Mouse (Mus musculus) right cerebral cortex, postnatal 14 days (tissue): ENCODE data around the gene Cdh23.
"Not testable (repeated sequence)": the region's sequence is repeated elsewhere in the genome, so short reads cannot be mapped to it uniquely, and the experiment has no call there.

ENCODE experiments used
- DNase-seq: peaks from one replicate; pipeline ENCODE4 v3.0.0; 2022

The Cdh23 gene

DNA sequence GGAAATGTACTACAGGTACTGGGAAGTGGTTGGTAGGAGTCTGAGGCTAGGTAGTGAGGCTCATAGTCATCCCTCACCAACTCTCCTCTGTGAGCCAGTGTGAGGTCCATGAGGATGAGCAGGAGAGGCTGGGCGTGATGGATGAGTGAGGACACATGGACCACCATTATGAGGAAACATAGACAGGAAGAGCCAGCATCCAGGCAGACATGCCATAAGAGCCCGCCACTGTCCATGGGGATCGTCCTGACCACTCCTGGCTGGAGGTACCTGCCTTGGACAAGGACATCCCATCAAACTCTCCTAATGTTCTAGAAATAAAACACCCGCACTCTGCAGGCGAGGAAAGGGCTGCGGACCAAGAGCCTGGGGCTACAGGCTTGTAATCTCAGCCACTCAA lies at the start of gene Cdh23:
Gene Cdh23 (minus strand): TSS at position 101 of the 400 bp plus-strand sequence.
- no peak for DNase-seq

DNA sequence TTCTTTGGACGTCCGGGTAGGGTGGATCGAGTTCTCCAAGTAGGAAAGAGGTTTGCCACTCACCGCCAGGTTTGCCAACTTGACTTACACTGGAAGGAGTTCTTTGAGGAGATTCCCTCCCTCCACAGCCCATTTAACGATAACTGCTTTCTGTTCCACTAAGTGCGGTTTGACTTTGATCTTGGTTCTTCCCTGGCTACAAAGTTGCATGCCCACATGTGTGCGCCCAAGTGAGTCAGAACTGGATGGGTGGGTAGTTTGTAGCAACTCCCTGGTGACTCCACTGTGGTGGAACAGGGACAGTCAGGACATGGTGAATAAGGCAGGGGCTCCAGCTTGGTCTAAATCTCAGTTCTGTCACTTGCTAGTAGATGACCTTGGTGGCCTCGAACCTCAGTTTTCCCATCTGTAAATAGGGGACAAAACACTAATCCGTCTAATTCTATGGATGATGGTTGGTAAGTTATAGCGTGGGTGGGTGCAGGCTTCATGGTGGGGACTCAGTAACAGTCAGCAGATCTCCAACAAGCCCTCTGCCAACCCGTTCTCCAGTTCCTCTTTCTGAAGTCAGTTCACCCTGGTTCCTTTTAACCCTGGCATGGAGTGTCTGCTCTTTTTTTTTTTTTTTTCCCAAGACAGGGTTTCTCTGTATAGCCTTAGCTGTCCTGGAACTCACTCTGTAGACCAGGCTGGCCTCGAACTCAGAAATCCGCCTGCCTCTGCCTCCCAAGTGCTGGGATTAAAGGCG lies 48.4 kb upstream of the Cdh23 start:
- DNase-seq = no peak

GRCm38 (mm10) chr10:60743681-60744080 lies 47.4 kb upstream of the Cdh23 start:
- DNase-seq = no peak

GRCm38 (mm10) chr10:60742942-60743341 lies 46.7 kb upstream of the Cdh23 start:
- DNase-seq = no peak

- not testable (repeated sequence) for DNase-seq
Measured at GRCm38 (mm10) chr10:60742296-60742695, 46.0 kb upstream of the Cdh23 start.

DNA sequence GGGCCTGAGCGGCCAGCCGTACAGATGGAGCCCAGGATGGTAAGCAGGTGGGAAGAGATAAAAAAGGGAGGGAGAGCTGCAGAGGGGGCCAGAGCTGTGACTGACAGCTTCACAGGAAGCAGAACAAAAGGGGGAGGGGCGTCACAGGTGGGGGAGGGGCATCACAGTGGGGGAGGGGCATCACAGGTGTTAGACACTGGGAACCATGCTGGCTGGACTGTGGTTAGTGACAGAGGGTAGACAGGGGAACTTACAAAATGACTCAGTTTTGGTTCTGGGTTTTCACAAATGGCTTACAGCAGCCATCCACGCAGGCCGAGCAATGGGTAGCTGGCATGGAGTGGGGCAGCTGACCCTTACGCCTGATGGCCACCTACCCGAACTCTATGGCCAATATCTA lies 45.1 kb upstream of the Cdh23 start:
- no peak for DNase-seq

GRCm38 (mm10) chr10:60739619-60740363 lies 43.5 kb upstream of the Cdh23 start:
- DNase-seq = no peak

GRCm38 (mm10) chr10:60737886-60738640 lies 41.8 kb upstream of the Cdh23 start:
- DNase-seq = no peak

GRCm38 (mm10) chr10:60737169-60737728 lies 41.0 kb upstream of the Cdh23 start:
- DNase-seq = no peak

DNA sequence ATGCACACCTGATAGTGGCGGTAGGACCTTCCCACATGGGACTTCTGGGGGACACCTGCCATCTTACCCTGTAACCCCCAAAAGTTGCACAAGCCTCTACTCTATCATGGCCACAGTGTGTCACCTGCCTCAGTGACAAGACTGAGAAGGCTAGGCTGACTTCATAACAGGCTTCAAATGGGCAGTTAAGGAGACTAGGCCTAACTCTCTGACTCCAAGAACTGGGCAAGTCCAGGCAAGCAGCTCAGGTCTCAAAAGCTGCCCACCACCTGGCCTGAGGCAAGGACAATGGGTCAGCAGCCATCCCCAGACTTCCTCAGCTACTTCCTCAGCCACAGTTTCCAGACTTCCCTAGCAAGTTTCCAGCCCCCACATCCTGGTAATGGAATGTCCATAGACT lies 39.4 kb upstream of the Cdh23 start:
- DNase-seq = no peak

DNA sequence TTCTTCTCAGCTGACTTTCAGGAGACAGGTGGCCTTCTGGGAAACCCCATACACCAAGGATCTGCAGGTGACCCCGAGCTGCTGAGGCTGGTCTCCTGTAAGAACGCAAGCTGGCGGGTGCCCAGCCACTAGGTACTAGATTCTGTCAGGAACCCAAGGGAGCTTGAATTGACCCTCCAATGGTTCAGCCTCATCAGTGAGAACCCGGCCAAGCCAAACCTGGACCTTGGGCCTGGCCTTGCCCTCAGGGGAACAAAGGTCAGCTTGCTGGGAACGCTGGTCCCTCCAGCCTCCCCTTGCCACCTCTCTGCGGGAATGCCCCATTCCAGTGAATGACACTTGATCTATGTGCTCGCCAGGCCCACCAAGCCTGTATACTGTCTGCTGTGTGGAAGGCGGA lies 37.2 kb upstream of the Cdh23 start:
- no peak for DNase-seq

GRCm38 (mm10) chr10:60732397-60732861 lies 36.1 kb upstream of the Cdh23 start:
- DNase-seq = no peak

GRCm38 (mm10) chr10:60731742-60732141 lies 35.5 kb upstream of the Cdh23 start:
- DNase-seq = no peak

- DNase-seq = no peak
Measured at GRCm38 (mm10) chr10:60727301-60727700, 31.0 kb upstream of the Cdh23 start.

GRCm38 (mm10) chr10:60726896-60727295 lies 30.6 kb upstream of the Cdh23 start:
- DNase-seq = no peak

DNA sequence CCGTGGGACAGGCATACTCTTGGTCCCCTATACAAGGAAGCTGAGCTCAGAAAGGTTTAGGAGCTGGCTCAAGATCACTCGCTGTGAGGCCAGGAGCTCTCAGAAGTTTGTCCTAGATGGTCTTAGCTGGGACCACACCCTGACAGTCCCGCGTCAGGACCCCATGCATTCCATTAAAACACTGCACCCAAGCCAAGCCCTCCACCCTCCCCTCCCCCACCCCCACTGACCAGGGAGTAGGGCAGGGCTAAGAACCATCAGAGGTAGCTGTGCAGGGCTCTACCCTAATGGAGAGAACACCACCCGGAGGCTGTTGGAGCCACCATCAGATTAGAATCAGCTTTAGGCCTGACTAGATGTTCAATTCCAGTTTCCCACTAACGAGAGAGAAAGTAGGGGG lies 28.2 kb upstream of the Cdh23 start:
- no peak for DNase-seq

DNA sequence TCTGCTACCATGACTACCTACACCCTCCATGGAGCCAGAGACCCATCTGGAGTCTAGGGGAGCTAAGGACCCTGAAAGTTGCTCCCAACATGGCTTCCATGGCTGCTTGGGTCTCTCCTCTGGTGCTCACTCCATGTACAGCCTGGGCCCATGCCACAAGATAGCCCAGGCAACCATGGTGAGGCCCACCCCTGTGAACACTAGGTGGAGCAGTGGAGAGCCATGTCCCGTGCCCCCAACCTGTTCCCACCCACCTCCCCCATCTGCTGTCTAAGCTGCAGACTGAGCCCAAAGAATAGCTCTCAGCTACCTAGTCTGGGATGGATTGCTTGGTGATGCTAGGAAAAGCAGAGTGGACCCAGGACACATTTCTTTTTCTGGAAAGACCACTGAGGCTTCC lies 27.1 kb upstream of the Cdh23 start:
- DNase-seq = no peak

GRCm38 (mm10) chr10:60721640-60722039 lies 25.4 kb upstream of the Cdh23 start:
- no peak for DNase-seq

- DNase-seq = no peak
Measured at GRCm38 (mm10) chr10:60720461-60720860, 24.2 kb upstream of the Cdh23 start.

GRCm38 (mm10) chr10:60718491-60718890 lies 22.2 kb upstream of the Cdh23 start:
- DNase-seq = no peak

DNA sequence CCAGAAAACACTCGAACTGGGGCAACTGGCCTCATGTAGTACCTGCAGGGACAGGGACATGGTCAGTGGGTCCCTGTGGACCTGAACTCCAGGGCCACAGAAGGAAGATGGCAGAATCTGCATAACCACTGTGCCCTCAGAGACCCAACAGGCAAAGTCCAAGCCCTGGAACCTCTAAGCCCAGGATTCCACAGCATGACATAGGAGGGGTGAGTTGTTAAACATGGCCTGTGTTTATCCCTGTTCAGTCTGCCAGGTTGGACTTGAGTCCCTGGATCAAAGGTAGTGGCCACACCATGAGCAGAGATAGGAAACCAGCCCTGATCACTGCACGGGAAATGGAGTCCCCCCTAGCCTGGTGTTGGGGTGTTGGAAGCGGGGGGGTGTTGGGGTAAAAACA lies 20.2 kb upstream of the Cdh23 start:
- DNase-seq = no peak

GRCm38 (mm10) chr10:60712299-60712698 lies 16.0 kb upstream of the Cdh23 start:
- not testable (repeated sequence) for DNase-seq

- DNase-seq = no peak
Measured at GRCm38 (mm10) chr10:60708837-60709236, 12.5 kb upstream of the Cdh23 start.
